Mouse (Mus musculus): ENCODE measurements at regions not wholly inside any gene's neighbourhood (a gene's known extent, or its start where the extent isn't known, plus 50 kb on each side); places are given as distances from the start of the nearest gene placed in this dataset.

GRCm38 (mm10) chr19:6644871-6645270 lies 102.0 kb upstream of the Slc22a12 start:
- no peak for DNase-seq

- no peak for DNase-seq
Measured at GRCm38 (mm10) chr19:6639681-6640080, 96.8 kb upstream of the Slc22a12 start.

GRCm38 (mm10) chr19:6633400-6633799 lies 90.6 kb upstream of the Slc22a12 start:
- no peak for DNase-seq

GRCm38 (mm10) chr19:6631817-6632216 lies 89.0 kb upstream of the Slc22a12 start:
- no peak for DNase-seq

GRCm38 (mm10) chr19:6630613-6630940 lies 87.7 kb upstream of the Slc22a12 start:
- no peak for DNase-seq

GRCm38 (mm10) chr19:6629911-6630612 lies 87.2 kb upstream of the Slc22a12 start:
- no peak for DNase-seq

GRCm38 (mm10) chr19:6625574-6625973 lies 82.7 kb upstream of the Slc22a12 start:
- no peak for DNase-seq

- no peak for DNase-seq
Measured at GRCm38 (mm10) chr19:6621023-6621422, 78.2 kb upstream of the Slc22a12 start.

GRCm38 (mm10) chr19:6619546-6619945 lies 76.7 kb upstream of the Slc22a12 start:
- DNase-seq = no peak

GRCm38 (mm10) chr19:6616659-6617058 lies 73.8 kb upstream of the Slc22a12 start:
- DNase-seq = no peak

GRCm38 (mm10) chr19:6612441-6612840 lies 69.6 kb upstream of the Slc22a12 start:
- DNase-seq = no peak

- DNase-seq = no peak
Measured at GRCm38 (mm10) chr19:6611921-6612320, 69.1 kb upstream of the Slc22a12 start.

- DNase-seq = no peak
Measured at GRCm38 (mm10) chr19:6610715-6611114, 67.9 kb upstream of the Slc22a12 start.

GRCm38 (mm10) chr19:6610051-6610450 lies 67.2 kb upstream of the Slc22a12 start:
- DNase-seq = no peak

- DNase-seq = no peak
Measured at GRCm38 (mm10) chr19:6607501-6607900, 64.7 kb upstream of the Slc22a12 start.

- no peak for DNase-seq
Measured at GRCm38 (mm10) chr19:6606667-6607066, 63.8 kb upstream of the Slc22a12 start.

GRCm38 (mm10) chr19:6604702-6605101 lies 61.9 kb upstream of the Slc22a12 start:
- DNase-seq = no peak

- no peak for DNase-seq
Measured at GRCm38 (mm10) chr19:6600873-6601530, 58.2 kb upstream of the Slc22a12 start.

- no peak for DNase-seq
Measured at GRCm38 (mm10) chr19:6599281-6599680, 56.4 kb upstream of the Slc22a12 start.

- no peak for DNase-seq
Measured at GRCm38 (mm10) chr19:6598186-6598585, 55.4 kb upstream of the Slc22a12 start.

- DNase-seq = no peak
Measured at GRCm38 (mm10) chr19:6595801-6596200, 53.0 kb upstream of the Slc22a12 start.
